Mouse (Mus musculus): ENCODE results near the gene Ugcg.

- TF ChIP-seq HCFC1 (IDR thresholded peaks at IDR 0.05; ENCODE audit: low read depth, low read length) (no peak), UBTF (IDR thresholded peaks at IDR 0.05; ENCODE audit: borderline replicate concordance, insufficient read depth, low read depth, low read length) (no peak), NELFE (IDR thresholded peaks at IDR 0.05; ENCODE audit: low read depth, low read length) (no peak)
Measured at GRCm38 (mm10) chr4:59258771-59259170, 69.7 kb downstream of the Ugcg start.
